Mouse (Mus musculus) sigmoid colon, adult 10 weeks (tissue): ENCODE measurements around the gene Kcnf1. TPM values are rescaled to one million over a fixed set of nuclear protein-coding genes. Genes with fewer than 3 reads are reported as not detected.

Experiments
- polyA plus RNA-seq: library from polyadenylated mRNA; stranded (reverse); fragments of 350-450 nt; fragmentation: Illumina TruSeq; extraction: RNeasy Lipid Tissue Mini Kit (QIAGEN cat#74804); gene quantifications from one replicate; pipeline ENCODE4 v1.2.3, GENCODE M21; 2014; ENCODE audit warnings: low read depth, low replicate concordance

The Kcnf1 gene
- polyA plus RNA-seq: 13.5 TPM

GRCm38 (mm10) chr12:17176757-17177092 lies at the start of gene Kcnf1:
Gene Kcnf1, minus strand, starts transcription at chr12:17176888.

Other genes with a start within 250 kb of the Kcnf1 start
- 79.1 TPM for gene Pqlc3, start 176.5 kb downstream of the Kcnf1 start, polyA plus RNA-seq
- gene 2410004P03Rik, start 165.2 kb downstream of the Kcnf1 start, polyA plus RNA-seq: 0.13 TPM
- gene Pdia6, start 89.7 kb upstream of the Kcnf1 start, polyA plus RNA-seq: 79.7 TPM
- gene Atp6v1c2, start 152.5 kb upstream of the Kcnf1 start, polyA plus RNA-seq: not detected
- 10.8 TPM for gene Nol10, start 171.6 kb upstream of the Kcnf1 start, polyA plus RNA-seq